Mouse (Mus musculus) activated CD4-positive, CD25-positive, alpha-beta regulatory T cell, adult 4 months (primary cell): Measurements from ENCODE around the gene Git1. TPM values are rescaled to one million over a fixed set of nuclear protein-coding genes. Genes with fewer than 3 reads are reported as not detected.
A peak's percentile ranks its signal among the peaks of the same experiment; 100 is the strongest.

Source experiments
- ATAC-seq: one replicate; pipeline ENCODE4 v1.8.0; 2017
- polyA plus RNA-seq, 2 experiments: library from polyadenylated mRNA; unstranded; fragments of 100-300 nt; shearing (Covaris generic); gene quantifications; one replicate each; pipeline ENCODE4 v1.2.1; 2017

Git1 gene
- polyA plus RNA-seq, 2 experiments from 2014 or later: 8.6 to 9.2 TPM

- ATAC-seq: peak; percentile 99
Measured at GRCm38 (mm10) chr11:77483510-77484255, 9.7 kb upstream of the Git1 start.

GRCm38 (mm10) chr11:77485229-77485628 lies 8.1 kb upstream of the Git1 start:
- ATAC-seq: no peak

- ATAC-seq: no peak
Measured at GRCm38 (mm10) chr11:77486798-77487197, 6.6 kb upstream of the Git1 start.

- no peak for ATAC-seq
Measured at GRCm38 (mm10) chr11:77488771-77489581, 4.4 kb upstream of the Git1 start.

- no peak for ATAC-seq
Measured at GRCm38 (mm10) chr11:77489591-77490235, 3.6 kb upstream of the Git1 start, which contains the start of gene Ankrd13b. Gene Ankrd13b (minus strand): TSS chr11:77489678.

- ATAC-seq: no peak
Measured at GRCm38 (mm10) chr11:77490451-77490850, 2.9 kb upstream of the Git1 start.

- peak; percentile 63 for ATAC-seq
Measured at GRCm38 (mm10) chr11:77491123-77491501, 2.2 kb upstream of the Git1 start.

GRCm38 (mm10) chr11:77491502-77492291 lies 1.7 kb upstream of the Git1 start:
- ATAC-seq: no peak

- ATAC-seq: no peak
Measured at GRCm38 (mm10) chr11:77492311-77492871, 971 bp upstream of the Git1 start.

GRCm38 (mm10) chr11:77492911-77493332 lies 440 bp upstream of the Git1 start:
- peak; percentile 75 for ATAC-seq

- no peak for ATAC-seq
Measured at GRCm38 (mm10) chr11:77494344-77494676, 948 bp downstream of the Git1 start.

- no peak for ATAC-seq
Measured at GRCm38 (mm10) chr11:77494782-77495181, 1.4 kb downstream of the Git1 start.

- no peak for ATAC-seq
Measured at GRCm38 (mm10) chr11:77495507-77495906, 2.1 kb downstream of the Git1 start.

GRCm38 (mm10) chr11:77497341-77497756 lies 4.0 kb downstream of the Git1 start:
- ATAC-seq: no peak

GRCm38 (mm10) chr11:77497851-77498250 lies 4.5 kb downstream of the Git1 start:
- ATAC-seq: no peak

- no peak for ATAC-seq
Measured at GRCm38 (mm10) chr11:77498261-77499139, 5.1 kb downstream of the Git1 start.

- ATAC-seq: no peak
Measured at GRCm38 (mm10) chr11:77499354-77499753, 6.0 kb downstream of the Git1 start.

GRCm38 (mm10) chr11:77500361-77501325 lies 7.3 kb downstream of the Git1 start:
- no peak for ATAC-seq

- no peak for ATAC-seq
Measured at GRCm38 (mm10) chr11:77501392-77501791, 8.0 kb downstream of the Git1 start.

GRCm38 (mm10) chr11:77501971-77502370 lies 8.6 kb downstream of the Git1 start:
- no peak for ATAC-seq
